Mouse (Mus musculus) spleen, adult 2 months (tissue): ENCODE measurements around the gene Aurkaip1.
A peak's percentile ranks its signal among the peaks of the same experiment; 100 is the strongest.

Experiments
- CTCF ChIP-seq: fragments of 200-500 bp; IDR thresholded peaks from 2 replicates; pipeline ENCODE4 v1.5.1; 2011; ENCODE audit warnings: mild to moderate bottlenecking, inconsistent platforms; ENCODE audit not compliant: insufficient read depth, insufficient read length, insufficient replicate concordance; ENCODE audit errors: extremely low read depth
- POLR2A ChIP-seq: fragments of 200-500 bp; IDR thresholded peaks from 2 replicates; pipeline ENCODE4 v1.6.1; 2011; ENCODE audit warnings: low read depth, low read length, inconsistent platforms

DNA sequence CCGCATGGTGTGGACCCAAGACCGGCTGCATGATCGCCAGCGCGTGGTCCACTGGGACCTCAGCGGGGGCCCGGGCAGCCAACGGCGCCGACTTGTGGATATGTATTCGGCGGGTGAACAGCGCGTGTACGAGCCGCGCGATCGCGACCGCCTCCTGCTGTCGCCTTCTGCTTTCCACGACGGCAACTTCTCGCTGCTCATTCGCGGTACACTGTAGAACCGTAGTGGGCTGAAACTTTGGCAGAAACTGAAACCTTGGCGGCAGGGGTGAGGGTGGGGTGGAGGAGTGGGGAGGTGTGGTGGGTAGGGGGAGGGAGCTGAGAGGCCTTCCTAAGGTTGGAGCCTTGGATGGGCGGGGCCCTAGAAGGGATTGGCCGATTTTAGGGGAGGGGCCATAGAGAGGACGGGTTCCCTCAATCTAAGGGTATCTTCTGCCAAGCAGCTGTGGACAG is 10.0 kb downstream of the Aurkaip1 start:
- TF ChIP-seq POLR2A = no peak
- peak; percentile 5; the same call in 1 of the 2 replicates for TF ChIP-seq CTCF
